Mouse (Mus musculus): Measurements from ENCODE around the gene Kbtbd3.
A peak's percentile ranks its signal among the peaks of the same experiment; 100 is the strongest.

Gene Kbtbd3

GRCm38 (mm10) chr9:4309351-4310085 lies at the start of gene Kbtbd3, which contains the start of gene Aasdhppt:
Gene Kbtbd3 (plus strand): TSS chr9:4309833.
Gene Aasdhppt (minus strand): TSS chr9:4309471.
- peak; percentile 88 for DNase-seq (ENCODE audit: low spot score)

GRCm38 (mm10) chr9:4259841-4260745 lies 49.5 kb upstream of the Kbtbd3 start:
- no peak for DNase-seq (ENCODE audit: low spot score)

- no peak for DNase-seq (ENCODE audit: low spot score)
Observed at GRCm38 (mm10) chr9:4260746-4261090, 48.9 kb upstream of the Kbtbd3 start.

- no peak for DNase-seq (ENCODE audit: low spot score)
Observed at GRCm38 (mm10) chr9:4266881-4267280, 42.8 kb upstream of the Kbtbd3 start.

- no peak for DNase-seq (ENCODE audit: low spot score)
Observed at GRCm38 (mm10) chr9:4283850-4284249, 25.8 kb upstream of the Kbtbd3 start.

GRCm38 (mm10) chr9:4300466-4300865 lies 9.2 kb upstream of the Kbtbd3 start:
- DNase-seq (ENCODE audit: low spot score): no peak

- no peak for DNase-seq (ENCODE audit: low spot score)
Observed at GRCm38 (mm10) chr9:4304867-4305266, 4.8 kb upstream of the Kbtbd3 start.

- no peak for DNase-seq (ENCODE audit: low spot score)
Observed at GRCm38 (mm10) chr9:4308628-4309350, 844 bp upstream of the Kbtbd3 start.

GRCm38 (mm10) chr9:4310706-4311105 lies 1.1 kb downstream of the Kbtbd3 start:
- DNase-seq (ENCODE audit: low spot score): no peak

GRCm38 (mm10) chr9:4311162-4311561 lies 1.5 kb downstream of the Kbtbd3 start:
- DNase-seq (ENCODE audit: low spot score): no peak

GRCm38 (mm10) chr9:4313946-4314345 lies 4.3 kb downstream of the Kbtbd3 start:
- no peak for DNase-seq (ENCODE audit: low spot score)

GRCm38 (mm10) chr9:4315746-4316145 lies 6.1 kb downstream of the Kbtbd3 start:
- DNase-seq (ENCODE audit: low spot score): no peak

GRCm38 (mm10) chr9:4318939-4319721 lies 9.5 kb downstream of the Kbtbd3 start:
- no peak for DNase-seq (ENCODE audit: low spot score)

GRCm38 (mm10) chr9:4353163-4353562 lies 43.5 kb downstream of the Kbtbd3 start:
- DNase-seq (ENCODE audit: low spot score): no peak

- DNase-seq (ENCODE audit: low spot score): peak; percentile 82
Observed at GRCm38 (mm10) chr9:4375828-4376639, 66.4 kb downstream of the Kbtbd3 start, which contains the start of gene Msantd4. Gene Msantd4 (plus strand): TSS chr9:4376562.

GRCm38 (mm10) chr9:4376640-4377120 lies 67.0 kb downstream of the Kbtbd3 start:
- DNase-seq (ENCODE audit: low spot score): no peak
